Mouse (Mus musculus) thymus, adult 2 months (tissue): ENCODE measurements at regions not wholly inside any gene's neighbourhood (a gene's known extent, or its start where the extent isn't known, plus 50 kb on each side); places are given as distances from the start of the nearest gene placed in this dataset.

Experiments
- CTCF ChIP-seq: fragments of 200-500 bp; IDR thresholded peaks from 2 replicates; pipeline ENCODE4 v1.5.1; 2012; ENCODE audit warnings: mild to moderate bottlenecking, control low read depth, low read length, moderate library complexity, borderline replicate concordance; ENCODE audit not compliant: control insufficient read depth, poor library complexity, insufficient read depth; ENCODE audit errors: extremely low read depth
- POLR2A ChIP-seq: fragments of 200-500 bp; IDR thresholded peaks from 2 replicates; pipeline ENCODE4 v1.6.1; 2012; ENCODE audit warnings: mild to moderate bottlenecking, low read length, control low read depth, moderate library complexity; ENCODE audit not compliant: control insufficient read depth, poor library complexity, insufficient read depth; ENCODE audit errors: extremely low read depth

DNA sequence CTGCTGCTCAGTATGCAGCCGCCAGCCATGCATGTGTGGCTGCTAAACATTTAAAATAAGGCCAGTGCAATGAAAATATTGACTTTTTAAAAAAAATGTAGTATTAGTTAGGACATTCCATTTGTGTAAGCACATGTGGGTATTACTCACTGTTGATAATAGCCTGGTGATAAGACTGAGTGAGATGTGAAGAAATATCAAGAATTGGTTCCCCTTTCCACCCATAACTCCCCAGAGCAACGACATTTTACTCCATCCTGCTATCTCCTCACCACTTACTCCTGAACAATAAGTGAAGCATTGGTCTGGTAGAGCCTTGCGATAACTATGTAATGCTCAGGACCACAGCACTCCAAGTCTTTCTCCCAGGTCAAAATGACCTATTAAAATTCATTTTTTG lies 178.2 kb downstream of the Enc1 start:
- TF ChIP-seq CTCF = no peak
- no peak for TF ChIP-seq POLR2A
